Mouse (Mus musculus) thymus, postnatal 10 days (tissue): ENCODE data around the gene Lrrn4cl.
"Not testable (repeated sequence)": the region's sequence is repeated elsewhere in the genome, so short reads cannot be mapped to it uniquely, and the experiment has no call there.

Experiments used
- DNase-seq, 2 experiments: peaks; one replicate each; pipeline ENCODE4 v3.0.0; 2021; ENCODE audit warnings: low spot score in 2 of 2

The Lrrn4cl gene

GRCm38 (mm10) chr19:8850402-8850901 is at the start of gene Lrrn4cl:
Gene Lrrn4cl (plus strand): TSS chr19:8850768.
- no peak for DNase-seq

GRCm38 (mm10) chr19:8802130-8802821 is 48.3 kb upstream of the Lrrn4cl start, which contains the start of gene Zbtb3:
Gene Zbtb3 (plus strand): TSS chr19:8802555.
- DNase-seq = peak; percentile 85 to 92

DNA sequence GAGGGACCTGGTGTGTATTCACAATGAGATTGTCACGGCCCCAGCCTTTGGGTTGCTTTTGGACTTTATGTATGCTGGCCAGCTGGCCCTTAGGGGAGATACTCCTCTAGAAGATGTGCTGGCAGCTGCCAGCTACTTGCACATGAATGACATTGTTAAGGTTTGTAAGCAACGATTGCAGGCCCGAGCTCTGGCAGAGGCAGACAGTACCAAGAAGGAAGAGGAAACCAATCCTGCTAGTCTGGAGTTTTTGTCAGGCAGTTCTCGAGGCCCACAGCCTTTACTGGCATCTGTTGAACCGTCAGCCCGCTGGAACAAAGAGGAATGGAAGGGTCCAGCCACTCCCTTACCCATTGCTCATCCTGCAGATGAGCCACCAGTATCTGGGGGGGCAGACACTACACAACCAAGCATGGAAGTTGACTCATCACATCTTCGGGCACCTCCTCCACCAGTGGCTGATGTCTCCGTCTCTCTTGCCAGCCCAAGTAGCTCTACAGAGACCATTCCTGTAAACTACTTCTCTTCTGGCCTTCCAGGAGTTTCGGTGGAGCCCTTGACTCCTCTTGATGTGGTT is 47.3 kb upstream of the Lrrn4cl start:
- DNase-seq = no peak

DNA sequence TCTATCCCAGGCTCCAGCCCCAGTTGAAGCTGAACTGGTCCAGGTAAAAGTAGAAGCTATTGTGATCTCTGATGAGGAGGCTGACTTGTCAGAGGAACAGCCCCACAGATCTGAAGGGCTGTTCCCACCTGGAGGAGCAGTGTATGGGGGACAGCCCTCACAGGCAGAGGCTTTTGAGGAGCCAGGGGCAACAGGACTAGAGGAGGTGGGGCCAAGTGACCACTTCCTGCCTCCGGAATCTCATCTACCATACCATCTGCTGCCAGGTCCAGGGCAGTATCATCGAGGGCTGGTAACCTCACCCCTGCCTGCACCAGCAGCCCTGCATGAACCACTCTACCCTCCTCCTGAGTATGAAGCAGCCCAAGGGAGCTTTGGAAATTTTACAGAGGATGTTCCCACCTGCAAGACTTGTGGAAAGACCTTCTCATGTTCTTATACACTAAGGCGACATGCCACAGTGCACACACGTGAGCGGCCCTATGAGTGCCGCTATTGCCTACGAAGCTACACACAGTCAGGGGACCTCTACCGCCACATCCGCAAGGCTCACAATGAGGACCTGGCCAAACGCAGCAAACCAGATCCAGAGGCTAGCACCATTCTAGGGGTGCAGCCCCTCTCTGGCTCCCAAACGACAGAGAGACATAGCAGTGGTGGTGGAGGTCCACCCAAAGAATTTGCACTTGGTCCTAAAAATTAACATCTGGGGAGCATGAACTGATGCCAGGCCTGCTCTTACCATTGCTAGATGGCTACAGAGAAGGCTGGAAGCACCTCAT is 46.5 kb upstream of the Lrrn4cl start:
- DNase-seq = no peak

DNA sequence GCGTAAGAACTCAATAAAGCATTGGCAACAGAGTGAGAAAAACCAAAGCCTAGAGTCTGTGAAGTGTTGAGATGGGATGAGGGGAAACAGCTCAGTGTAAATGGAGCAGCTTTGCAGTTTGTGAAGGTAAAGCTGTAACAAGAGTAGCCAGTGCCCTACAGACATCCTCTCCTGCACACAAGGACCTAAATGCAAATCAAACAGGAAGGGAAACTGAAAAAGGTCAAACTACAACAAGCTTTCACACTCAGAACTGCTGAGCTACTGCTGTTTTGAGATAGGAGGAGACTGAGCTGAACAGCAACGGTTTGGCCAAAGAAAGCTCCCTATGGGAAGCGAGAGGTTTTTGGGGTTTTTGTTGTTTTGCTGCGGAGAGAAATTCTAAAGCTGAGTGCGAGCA is 43.8 kb upstream of the Lrrn4cl start:
- DNase-seq = no peak

DNA sequence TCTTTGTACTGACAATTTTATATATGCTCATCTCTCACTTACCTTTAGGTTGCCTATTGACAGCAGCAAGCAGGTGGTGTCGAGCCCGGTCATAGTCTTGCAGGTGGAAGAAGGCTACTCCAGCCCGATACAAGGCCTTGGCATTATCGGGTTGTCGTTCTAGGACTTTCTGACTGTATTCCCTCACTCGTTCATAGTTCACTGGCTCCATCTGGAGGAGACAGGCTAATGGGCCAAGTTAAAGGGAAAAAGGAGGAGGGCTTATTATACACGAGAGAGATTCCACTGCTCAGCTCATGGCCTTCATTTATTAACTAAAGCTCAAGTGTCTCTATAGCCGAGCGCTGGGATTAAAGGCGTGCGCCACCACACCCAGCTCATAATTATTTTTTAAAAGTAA is 34.8 kb upstream of the Lrrn4cl start:
- no peak for DNase-seq

DNA sequence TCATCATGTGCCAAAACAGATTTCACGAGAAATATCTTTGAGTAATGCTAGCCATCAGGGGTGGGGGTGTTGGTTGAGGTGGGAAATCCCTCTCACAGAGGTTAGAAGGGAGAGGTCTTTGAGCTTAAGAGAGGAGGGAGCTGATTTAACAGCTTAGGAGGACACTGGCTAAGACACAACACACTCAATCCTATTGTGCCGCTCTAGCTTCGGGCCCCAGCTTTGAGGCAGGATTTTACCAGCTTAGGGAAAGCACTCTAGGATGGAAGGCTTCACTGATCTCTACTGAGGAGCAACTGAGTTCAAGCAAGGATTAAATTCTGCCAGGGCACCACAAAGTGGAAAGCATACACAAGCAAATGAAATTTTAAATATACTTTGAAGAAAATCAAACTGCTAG is 33.6 kb upstream of the Lrrn4cl start:
- DNase-seq = no peak

GRCm38 (mm10) chr19:8818301-8818798 is 32.2 kb upstream of the Lrrn4cl start:
- DNase-seq = no peak

- peak; percentile 90 to 93 for DNase-seq
Observed at GRCm38 (mm10) chr19:8818801-8819595, 31.6 kb upstream of the Lrrn4cl start, which contains the start of gene Ttc9c. Gene Ttc9c (minus strand): TSS chr19:8819333.

- peak; percentile 95 to 99 for DNase-seq
Observed at GRCm38 (mm10) chr19:8819596-8820423, 30.8 kb upstream of the Lrrn4cl start, which contains the start of gene Hnrnpul2. Gene Hnrnpul2 (plus strand): TSS chr19:8820010.

- DNase-seq = peak in 1 of 2 experiments; percentile 44
Observed at GRCm38 (mm10) chr19:8820424-8820956, 30.1 kb upstream of the Lrrn4cl start.

DNA sequence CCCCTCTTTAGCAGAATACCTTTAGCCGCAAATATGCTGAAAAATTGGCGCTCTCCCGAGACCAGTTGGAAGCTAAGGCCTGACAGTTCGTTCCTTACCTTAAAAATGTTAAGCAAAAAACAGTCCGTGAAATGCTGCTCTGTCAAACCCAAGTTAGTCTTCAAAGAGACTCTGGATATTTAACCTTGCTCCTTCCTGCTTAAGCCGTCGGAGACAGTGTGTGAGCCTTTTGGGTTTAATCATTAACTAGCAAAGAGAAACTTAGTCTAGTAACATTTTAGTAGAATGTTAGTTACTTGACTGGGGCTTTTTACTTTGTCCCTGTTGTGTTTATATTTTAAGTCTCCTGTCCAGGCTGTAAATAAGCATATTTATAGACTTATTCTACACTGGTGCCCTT is 29.4 kb upstream of the Lrrn4cl start:
- DNase-seq = no peak

GRCm38 (mm10) chr19:8822696-8823095 is 27.9 kb upstream of the Lrrn4cl start:
- no peak for DNase-seq

DNA sequence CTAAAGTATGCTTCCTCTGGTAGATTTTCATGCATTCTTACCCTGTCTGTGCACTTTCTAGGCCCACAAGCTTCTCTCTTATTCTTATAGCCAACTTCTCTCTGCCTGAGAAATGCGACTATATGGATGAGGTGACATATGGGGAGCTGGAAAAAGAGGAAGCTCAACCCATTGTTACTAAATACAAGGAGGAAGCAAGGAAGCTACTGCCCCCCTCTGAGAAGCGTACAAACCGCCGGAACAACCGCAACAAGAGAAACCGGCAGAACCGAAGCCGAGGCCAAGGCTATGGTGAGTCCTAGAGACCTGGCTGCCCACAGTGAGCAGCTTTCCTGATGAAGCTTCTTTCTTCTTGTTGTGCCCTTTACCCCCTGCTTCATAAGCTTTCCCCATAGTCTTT is 20.9 kb upstream of the Lrrn4cl start, which contains the start of gene AC129217.1:
AC129217.1 (plus strand) TSS at position 114 of the 400 bp plus-strand sequence.
- no peak for DNase-seq

DNA sequence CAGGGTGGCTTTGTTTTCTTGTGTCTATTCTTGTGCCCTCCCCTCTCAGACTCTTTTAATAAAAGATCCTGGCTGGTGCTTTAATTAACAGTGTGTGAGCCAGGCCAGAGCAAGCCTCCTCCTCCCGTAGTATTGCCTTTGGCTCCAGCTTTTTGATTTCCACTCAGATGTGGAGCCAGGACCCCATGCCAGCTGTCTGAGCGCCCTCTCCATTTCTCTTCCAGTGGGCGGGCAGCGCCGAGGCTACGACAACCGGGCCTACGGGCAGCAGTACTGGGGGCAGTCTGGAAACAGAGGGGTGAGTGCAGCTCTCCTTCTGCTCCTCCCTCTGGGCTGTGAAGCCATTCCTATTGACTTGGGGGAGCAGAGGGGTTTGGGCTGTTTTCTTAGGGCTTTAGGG is 19.9 kb upstream of the Lrrn4cl start:
- DNase-seq = no peak

DNA sequence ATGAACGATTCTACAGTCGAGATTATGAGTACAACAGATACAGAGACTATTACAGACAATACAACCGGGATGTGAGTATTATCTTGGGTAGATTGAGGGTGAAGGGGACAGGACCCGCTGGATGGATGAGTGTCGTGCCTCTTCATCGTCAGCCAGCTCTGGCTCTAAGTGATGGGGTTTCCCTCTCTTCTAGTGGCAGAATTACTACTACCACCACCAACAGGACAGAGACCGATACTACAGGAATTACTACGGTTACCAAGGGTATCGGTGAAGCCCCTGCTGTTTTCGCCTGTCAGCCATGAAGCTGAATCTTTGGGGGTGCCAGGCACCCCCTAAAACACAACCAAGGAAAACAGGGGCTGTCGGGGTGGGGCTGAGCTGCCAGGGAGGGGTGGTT is 19.3 kb upstream of the Lrrn4cl start:
- no peak for DNase-seq

GRCm38 (mm10) chr19:8832971-8833370 is 17.6 kb upstream of the Lrrn4cl start:
- DNase-seq = no peak

DNA sequence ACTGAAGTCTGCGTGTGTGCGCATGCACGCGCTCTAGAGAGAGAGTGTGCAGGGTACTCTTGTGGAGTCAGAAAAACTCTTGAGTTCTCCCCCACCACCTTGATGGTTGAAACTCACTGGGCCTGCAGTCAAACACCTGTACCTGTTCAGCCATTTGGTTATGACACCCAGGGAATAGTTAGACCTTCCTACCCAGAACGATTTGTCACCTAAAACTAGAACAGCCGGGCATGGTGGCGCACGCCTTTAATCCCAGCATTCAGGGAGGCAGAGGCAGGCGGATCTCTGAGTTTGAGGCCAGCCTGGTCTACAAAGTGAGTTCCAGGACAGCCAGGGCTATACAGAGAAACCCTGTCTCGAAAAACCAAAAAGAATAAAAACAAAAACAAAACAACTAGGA is 14.2 kb upstream of the Lrrn4cl start:
- not testable (repeated sequence) for DNase-seq

DNA sequence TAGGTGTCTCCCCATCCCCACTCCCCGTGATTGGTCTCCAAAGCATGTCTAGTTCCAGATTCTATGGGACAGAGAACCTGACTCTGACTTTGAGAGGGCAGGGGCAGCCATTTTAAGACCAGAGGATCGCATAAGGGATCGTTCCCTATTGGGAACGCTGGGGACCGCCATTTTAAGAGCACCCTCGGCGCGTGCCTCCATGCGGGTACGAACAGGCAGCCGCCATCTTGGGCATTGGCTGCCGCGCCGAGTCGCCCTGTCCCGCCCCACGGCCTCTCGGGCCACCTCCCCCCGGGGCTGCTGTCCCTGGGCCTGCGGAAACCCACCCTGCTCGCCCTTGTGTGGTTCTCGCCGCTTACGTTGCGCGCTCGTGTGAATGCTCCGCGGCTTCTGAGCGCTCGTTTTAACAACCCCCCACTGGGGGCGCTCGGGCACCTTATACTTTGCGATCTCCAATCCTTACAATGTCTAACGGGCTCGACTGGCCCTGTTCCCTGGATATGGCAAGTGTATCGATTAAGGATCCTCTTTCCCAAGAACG is 13.2 kb upstream of the Lrrn4cl start, which contains the start of gene Bscl2:
Bscl2 (plus strand) TSS at position 217 of the 541 bp plus-strand sequence.
- peak; percentile 73 to 83 for DNase-seq
